Mouse (Mus musculus): ENCODE measurements around the gene Megf8. TPM values are rescaled to one million over a fixed set of nuclear protein-coding genes. Genes with fewer than 3 reads are reported as not detected.

Megf8 gene
- polyA plus RNA-seq, 1 experiment from 2014 or later, result 5.6 TPM

GRCm38 (mm10) chr7:25381284-25381680 is 64.3 kb downstream of the Megf8 start:
- Histone ChIP-seq H3K9ac (replicated peaks; ENCODE audit: low read depth) (no peak overlapping the region), H3K4me2 (replicated peaks; ENCODE audit: low read depth, low read length) (no peak overlapping the region), H3K4me3 (ENCODE audit: low read depth, low read length) (no peak overlapping the region), H3K36me3 (ENCODE audit: insufficient read depth, low read length) (peaks cover 12% of the 10 kb centered on the region; the same call in 1 of the 2 replicates), H3K27me3 (replicated peaks; ENCODE audit: insufficient read depth, low read length) (no peaks in the 10 kb centered on the region), H3K4me1 (ENCODE audit: insufficient read depth, low read depth, low read length) (peaks cover 15% of the 10 kb centered on the region), H3K9me3 (ENCODE audit: low read length) (no peaks in the 10 kb centered on the region), H3K27ac (ENCODE audit: low read length) (no peak overlapping the region)
- ATAC-seq, result peak; percentile 19; the same call in 1 of the 2 replicates
- no peak for TF ChIP-seq CTCF (IDR thresholded peaks at IDR 0.05)
- TF ChIP-seq EP300 (IDR thresholded peaks at IDR 0.05), result no peak
- DNase-seq (ENCODE audit: low spot score), result peak; percentile 70
- 56% methylated on average over 3 of the region's 3 CpGs for WGBS

GRCm38 (mm10) chr7:25382541-25382940 is 65.6 kb downstream of the Megf8 start:
- Histone ChIP-seq H3K4me3 (ENCODE audit: low read depth, low read length) (no peak overlapping the region), H3K9me3 (ENCODE audit: low read length) (no peaks in the 10 kb centered on the region), H3K4me1 (ENCODE audit: insufficient read depth, low read depth, low read length) (peaks cover 22% of the 10 kb centered on the region), H3K27ac (ENCODE audit: low read length) (no peak overlapping the region), H3K4me2 (replicated peaks; ENCODE audit: low read depth, low read length) (no peak overlapping the region), H3K27me3 (replicated peaks; ENCODE audit: insufficient read depth, low read length) (no peaks in the 10 kb centered on the region), H3K36me3 (ENCODE audit: insufficient read depth, low read length) (peaks cover 12% of the 10 kb centered on the region; the same call in 1 of the 2 replicates), H3K9ac (replicated peaks; ENCODE audit: low read depth) (no peak overlapping the region)
- TF ChIP-seq EP300 (IDR thresholded peaks at IDR 0.05) (no peak), CTCF (IDR thresholded peaks at IDR 0.05) (no peak)
- DNase-seq (ENCODE audit: low spot score) (no peak), ATAC-seq (no peak)

GRCm38 (mm10) chr7:25383385-25383784 is 66.4 kb downstream of the Megf8 start:
- 88% methylated on average over 7 of the region's 7 CpGs for WGBS
- no peak for ATAC-seq

GRCm38 (mm10) chr7:25383891-25384290 is 66.9 kb downstream of the Megf8 start:
- H3K9ac ChIP-seq (replicated peaks; ENCODE audit: low read depth), result no peak overlapping the region
- H3K9me3 ChIP-seq (ENCODE audit: low read length), result no peaks in the 10 kb centered on the region
- peaks cover 12% of the 10 kb centered on the region; the same call in 1 of the 2 replicates for H3K36me3 ChIP-seq (ENCODE audit: insufficient read depth, low read length)
- H3K4me3 ChIP-seq (ENCODE audit: low read depth, low read length), result no peak overlapping the region
- peaks cover 34% of the 10 kb centered on the region for H3K4me1 ChIP-seq (ENCODE audit: insufficient read depth, low read depth, low read length)
- ATAC-seq, result no peak
- DNase-seq (ENCODE audit: low spot score), result no peak
- H3K27ac ChIP-seq (ENCODE audit: low read length), result no peak overlapping the region
- 77% methylated on average over 4 of the region's 4 CpGs for WGBS
- TF ChIP-seq EP300 (IDR thresholded peaks at IDR 0.05) (no peak), CTCF (IDR thresholded peaks at IDR 0.05) (no peak)
- H3K27me3 ChIP-seq (replicated peaks; ENCODE audit: insufficient read depth, low read length), result no peaks in the 10 kb centered on the region
- H3K4me2 ChIP-seq (replicated peaks; ENCODE audit: low read depth, low read length), result no peak overlapping the region

More at GRCm38 (mm10) chr7:25383385-25383784, 66.4 kb downstream of the Megf8 start:
- Histone ChIP-seq H3K9ac (replicated peaks; ENCODE audit: low read depth) (no peak overlapping the region), H3K4me3 (ENCODE audit: low read depth, low read length) (no peak overlapping the region), H3K4me1 (ENCODE audit: insufficient read depth, low read depth, low read length) (peaks cover 30% of the 10 kb centered on the region), H3K4me2 (replicated peaks; ENCODE audit: low read depth, low read length) (no peak overlapping the region), H3K27ac (ENCODE audit: low read length) (no peak overlapping the region), H3K36me3 (ENCODE audit: insufficient read depth, low read length) (peaks cover 12% of the 10 kb centered on the region; the same call in 1 of the 2 replicates), H3K9me3 (ENCODE audit: low read length) (no peaks in the 10 kb centered on the region), H3K27me3 (replicated peaks; ENCODE audit: insufficient read depth, low read length) (no peaks in the 10 kb centered on the region)
- TF ChIP-seq CTCF (IDR thresholded peaks at IDR 0.05), result no peak
- TF ChIP-seq EP300 (IDR thresholded peaks at IDR 0.05), result no peak
- no peak for DNase-seq (ENCODE audit: low spot score)

GRCm38 (mm10) chr7:25384318-25384717 is 67.4 kb downstream of the Megf8 start:
- Histone ChIP-seq H3K4me1 (ENCODE audit: insufficient read depth, low read depth, low read length) (peaks cover 37% of the 10 kb centered on the region), H3K27ac (ENCODE audit: low read length) (no peak overlapping the region), H3K27me3 (replicated peaks; ENCODE audit: insufficient read depth, low read length) (no peaks in the 10 kb centered on the region), H3K4me2 (replicated peaks; ENCODE audit: low read depth, low read length) (no peak overlapping the region), H3K9me3 (ENCODE audit: low read length) (no peaks in the 10 kb centered on the region), H3K9ac (replicated peaks; ENCODE audit: low read depth) (no peak overlapping the region), H3K4me3 (ENCODE audit: low read depth, low read length) (no peak overlapping the region), H3K36me3 (ENCODE audit: insufficient read depth, low read length) (peaks cover 12% of the 10 kb centered on the region; the same call in 1 of the 2 replicates)
- WGBS, result 89% methylated on average over 13 of the region's 13 CpGs
- ATAC-seq (no peak), DNase-seq (ENCODE audit: low spot score) (no peak)
- no peak for TF ChIP-seq CTCF (IDR thresholded peaks at IDR 0.05)
- TF ChIP-seq EP300 (IDR thresholded peaks at IDR 0.05), result no peak

- Histone ChIP-seq H3K27me3 (replicated peaks; ENCODE audit: insufficient read depth, low read length) (no peaks in the 10 kb centered on the region), H3K9me3 (ENCODE audit: low read length) (no peaks in the 10 kb centered on the region), H3K36me3 (ENCODE audit: insufficient read depth, low read length) (peaks cover 12% of the 10 kb centered on the region; the same call in 1 of the 2 replicates), H3K27ac (ENCODE audit: low read length) (peak overlapping the region; percentile 83; the same call in 1 of the 2 replicates), H3K4me2 (replicated peaks; ENCODE audit: low read depth, low read length) (no peak overlapping the region), H3K4me3 (ENCODE audit: low read depth, low read length) (no peak overlapping the region), H3K4me1 (ENCODE audit: insufficient read depth, low read depth, low read length) (peaks cover 42% of the 10 kb centered on the region), H3K9ac (replicated peaks; ENCODE audit: low read depth) (no peak overlapping the region)
- TF ChIP-seq EP300 (IDR thresholded peaks at IDR 0.05) (no peak), CTCF (IDR thresholded peaks at IDR 0.05) (no peak)
- WGBS, result 81% methylated on average over 9 of the region's 9 CpGs
- DNase-seq (ENCODE audit: low spot score) (no peak), ATAC-seq (no peak)
Measured at GRCm38 (mm10) chr7:25384818-25385217, 67.9 kb downstream of the Megf8 start.

Data from lung, postnatal 0 days (tissue).